Mouse (Mus musculus) layer of hippocampus, postnatal 14 days (tissue): ENCODE results near the gene Atp6v1fnb. TPM values are rescaled to one million over a fixed set of nuclear protein-coding genes. Genes with fewer than 3 reads are reported as not detected.

Experiments
- DNase-seq, 2 experiments: peaks; one replicate each; pipeline ENCODE4 v3.0.0; 2021 to 2022; ENCODE audit warnings: low spot score in 2 of 2, mixed read lengths in 1 of 2
- long read RNA-seq, 2 experiments: library from polyadenylated mRNA; stranded (forward); transcript quantifications; one replicate each; pipeline ENCODE4 v2.0.0; 2021
- total RNA-seq, 2 experiments: library from RNA; stranded (reverse); gene quantifications; 2 replicates each; pipeline ENCODE4 v1.2.3; 2021

The Atp6v1fnb gene
- under 1 TPM in 1 of 2 experiments, not detected in 1; 0.85 TPM for total RNA-seq
- long read RNA-seq, experiment 1, result 0 reads
- long read RNA-seq, experiment 2, result 0 reads

GRCm38 (mm10) chr6:29471137-29471536 is at the start of gene Atp6v1fnb:
TSS of gene Atp6v1fnb (plus strand) at chr6:29471437.
- no peak for DNase-seq

GRCm38 (mm10) chr6:29425118-29425517 is 46.1 kb upstream of the Atp6v1fnb start:
- peak in 1 of 2 experiments; percentile 25 for DNase-seq

- DNase-seq, result no peak
These were observed 44.9 kb upstream of the Atp6v1fnb start for GRCm38 (mm10) chr6:29426331-29426730.

GRCm38 (mm10) chr6:29428171-29428570 is 43.1 kb upstream of the Atp6v1fnb start:
- DNase-seq, result no peak

GRCm38 (mm10) chr6:29430681-29431420 is 40.4 kb upstream of the Atp6v1fnb start:
- DNase-seq, result no peak

- no peak for DNase-seq
These were observed 39.8 kb upstream of the Atp6v1fnb start for GRCm38 (mm10) chr6:29431473-29431872.

GRCm38 (mm10) chr6:29432156-29432555 is 39.1 kb upstream of the Atp6v1fnb start:
- DNase-seq, result no peak

GRCm38 (mm10) chr6:29432676-29433037 is 38.6 kb upstream of the Atp6v1fnb start:
- no peak for DNase-seq

GRCm38 (mm10) chr6:29433038-29433803 is 38.0 kb upstream of the Atp6v1fnb start, which contains the start of gene Flnc:
TSS of gene Flnc (plus strand) at chr6:29433256.
- no peak for DNase-seq

GRCm38 (mm10) chr6:29433804-29434795 is 37.1 kb upstream of the Atp6v1fnb start:
- DNase-seq, result no peak

GRCm38 (mm10) chr6:29434911-29435691 is 36.1 kb upstream of the Atp6v1fnb start:
- no peak for DNase-seq

GRCm38 (mm10) chr6:29435940-29436451 is 35.2 kb upstream of the Atp6v1fnb start:
- no peak for DNase-seq

GRCm38 (mm10) chr6:29436461-29436934 is 34.7 kb upstream of the Atp6v1fnb start:
- no peak for DNase-seq

- DNase-seq, result no peak
These were observed 32.0 kb upstream of the Atp6v1fnb start for GRCm38 (mm10) chr6:29439251-29439650.

GRCm38 (mm10) chr6:29439789-29440188 is 31.4 kb upstream of the Atp6v1fnb start:
- no peak for DNase-seq

GRCm38 (mm10) chr6:29444773-29445172 is 26.5 kb upstream of the Atp6v1fnb start:
- DNase-seq, result no peak

GRCm38 (mm10) chr6:29445354-29445753 is 25.9 kb upstream of the Atp6v1fnb start:
- DNase-seq, result no peak

- no peak for DNase-seq
These were observed 21.4 kb upstream of the Atp6v1fnb start for GRCm38 (mm10) chr6:29449858-29450257.

GRCm38 (mm10) chr6:29450667-29451066 is 20.6 kb upstream of the Atp6v1fnb start:
- DNase-seq, result no peak

- no peak for DNase-seq
These were observed 9.7 kb upstream of the Atp6v1fnb start for GRCm38 (mm10) chr6:29461502-29461901.
